Mouse (Mus musculus): ENCODE data around the gene Gm20521.

Gm20521 gene

GRCm38 (mm10) chr14:54893651-54894181 lies 10.5 kb downstream of the Gm20521 start:
- DNase-seq, result peak; percentile 99

- peak; percentile 76 for DNase-seq
Observed at GRCm38 (mm10) chr14:54894296-54895151, 11.3 kb downstream of the Gm20521 start.

GRCm38 (mm10) chr14:54897445-54897844 lies 14.2 kb downstream of the Gm20521 start:
- no peak for DNase-seq

- DNase-seq, result peak; percentile 83
Observed at GRCm38 (mm10) chr14:54900383-54900782, 17.1 kb downstream of the Gm20521 start.

- DNase-seq, result no peak
Observed at GRCm38 (mm10) chr14:54903641-54904040, 20.4 kb downstream of the Gm20521 start.

- no peak for DNase-seq
Observed at GRCm38 (mm10) chr14:54908682-54909081, 25.4 kb downstream of the Gm20521 start.

- DNase-seq, result no peak
Observed at GRCm38 (mm10) chr14:54912109-54912850, 29.0 kb downstream of the Gm20521 start.

GRCm38 (mm10) chr14:54912886-54913285 lies 29.6 kb downstream of the Gm20521 start, which contains the start of gene Slc22a17:
TSS of gene Slc22a17 (minus strand) at chr14:54913132.
- peak; percentile 80 for DNase-seq

GRCm38 (mm10) chr14:54913343-54913742 lies 30.1 kb downstream of the Gm20521 start:
- DNase-seq, result no peak

GRCm38 (mm10) chr14:54920076-54920685 lies 36.9 kb downstream of the Gm20521 start:
- no peak for DNase-seq

- peak; percentile 33 for DNase-seq
Observed at GRCm38 (mm10) chr14:54924641-54925348, 41.6 kb downstream of the Gm20521 start.

- peak; percentile 72 for DNase-seq
Observed at GRCm38 (mm10) chr14:54925349-54926342, 42.4 kb downstream of the Gm20521 start, which contains the start of gene Efs. TSS of gene Efs (minus strand) at chr14:54926126.

GRCm38 (mm10) chr14:54926401-54927158 lies 43.3 kb downstream of the Gm20521 start:
- peak; percentile 55 for DNase-seq

- DNase-seq, result no peak
Observed at GRCm38 (mm10) chr14:54927296-54927695, 44.1 kb downstream of the Gm20521 start.

GRCm38 (mm10) chr14:54929801-54930200 lies 46.6 kb downstream of the Gm20521 start:
- no peak for DNase-seq

GRCm38 (mm10) chr14:54930431-54930830 lies 47.2 kb downstream of the Gm20521 start:
- no peak for DNase-seq

- no peak for DNase-seq
Observed at GRCm38 (mm10) chr14:54932645-54933150, 49.5 kb downstream of the Gm20521 start, which contains the start of gene Il25. TSS of gene Il25 (plus strand) at chr14:54932695.

- DNase-seq, result no peak
Observed at GRCm38 (mm10) chr14:54935904-54936830, 52.9 kb downstream of the Gm20521 start, which contains the start of gene Cmtm5. TSS of gene Cmtm5 (plus strand) at chr14:54936261.

GRCm38 (mm10) chr14:54936831-54937160 lies 53.6 kb downstream of the Gm20521 start:
- DNase-seq, result no peak
